Mouse (Mus musculus) stomach, embryonic 16.5 days (tissue): ENCODE data around the gene Zfp870. TPM values are rescaled to one million over a fixed set of nuclear protein-coding genes. Genes with fewer than 3 reads are reported as not detected.
A peak's percentile ranks its signal among the peaks of the same experiment; 100 is the strongest.

ENCODE experiments used
- ATAC-seq: fragments of 200-750 bp; cut with Nextera tagmentation; 2 replicates; pipeline ENCODE4 v1.8.0; 2017; ENCODE audit warnings: moderate number of reproducible peaks, moderate TSS enrichment; ENCODE audit not compliant: insufficient read depth, low FRiP score
- H3K27ac ChIP-seq: fragments of 300-500 bp; sonication (generic); 2 replicates; pipeline ENCODE4 v1.5.1; 2014; ENCODE audit warnings: low read length
- H3K27me3 ChIP-seq: fragments of 300-500 bp; sonication (generic); 2 replicates; pipeline ENCODE4 v1.6.1; 2014; ENCODE audit warnings: low read length, control low read depth, mixed read lengths; ENCODE audit not compliant: control insufficient read depth, insufficient read depth
- H3K36me3 ChIP-seq: fragments of 300-500 bp; sonication (generic); 2 replicates; pipeline ENCODE4 v1.6.1; 2014; ENCODE audit warnings: low read length; ENCODE audit not compliant: control insufficient read depth, insufficient read depth
- H3K4me1 ChIP-seq: fragments of 300-500 bp; sonication (generic); 2 replicates; pipeline ENCODE4 v1.6.1; 2014; ENCODE audit warnings: low read length, control low read depth, mixed read lengths; ENCODE audit not compliant: control insufficient read depth, insufficient read depth
- H3K4me2 ChIP-seq: fragments of 300-500 bp; sonication (generic); 2 replicates; pipeline ENCODE4 v1.6.1; 2014; ENCODE audit warnings: low read depth, low read length, mixed read lengths
- H3K4me3 ChIP-seq: fragments of 300-500 bp; sonication (generic); replicated peaks from 2 replicates; pipeline ENCODE4 v1.5.1; 2014; ENCODE audit warnings: mild to moderate bottlenecking, low read length
- H3K9ac ChIP-seq: fragments of 300-500 bp; sonication (generic); 2 replicates; pipeline ENCODE4 v1.6.1; 2014; ENCODE audit warnings: low read length
- H3K9me3 ChIP-seq: fragments of 300-500 bp; sonication (generic); replicated peaks from 2 replicates; pipeline ENCODE4 v1.6.1; 2016; ENCODE audit warnings: low read length, control low read depth; ENCODE audit not compliant: control insufficient read depth
- WGBS: fragments of 180-500 bp; shearing (Covaris S2); extraction: QIAGEN DNeasy Blood & Tissue Kit; methylation state at CpG from one replicate; pipeline ENCODE4 v1.1.7; 2014; 5-methylcytosine and 5-hydroxymethylcytosine counted together
- polyA plus RNA-seq: library from polyadenylated mRNA; unstranded; fragments of >200 nt; fragmentation: Nextera tagmentation; extraction: Ambion mirVana; gene quantifications from 2 replicates; pipeline ENCODE4 v1.2.1, GENCODE M21; 2015

The Zfp870 gene
- polyA plus RNA-seq, 1 experiment from 2014 or later = 5.8 TPM

- Histone ChIP-seq H3K36me3 (0 out of 2 replicates have a peak, but pooled peaks cover 3% of the 10 kb centered on the region), H3K4me2 (peak overlapping the region; percentile 92), H3K27me3 (no peaks in the 10 kb centered on the region), H3K4me1 (peaks cover 6% of the 10 kb centered on the region; the same call in 1 of the 2 replicates), H3K4me3 (peak overlapping the region; percentile 89), H3K27ac (no peak overlapping the region), H3K9ac (no peak overlapping the region), H3K9me3 (no peaks in the 10 kb centered on the region)
- ATAC-seq = no peak
- 29% methylated on average over 3 of the region's 3 CpGs for WGBS
These were observed 61.0 kb downstream of the Zfp870 start for GRCm38 (mm10) chr17:32830418-32830782.

DNA sequence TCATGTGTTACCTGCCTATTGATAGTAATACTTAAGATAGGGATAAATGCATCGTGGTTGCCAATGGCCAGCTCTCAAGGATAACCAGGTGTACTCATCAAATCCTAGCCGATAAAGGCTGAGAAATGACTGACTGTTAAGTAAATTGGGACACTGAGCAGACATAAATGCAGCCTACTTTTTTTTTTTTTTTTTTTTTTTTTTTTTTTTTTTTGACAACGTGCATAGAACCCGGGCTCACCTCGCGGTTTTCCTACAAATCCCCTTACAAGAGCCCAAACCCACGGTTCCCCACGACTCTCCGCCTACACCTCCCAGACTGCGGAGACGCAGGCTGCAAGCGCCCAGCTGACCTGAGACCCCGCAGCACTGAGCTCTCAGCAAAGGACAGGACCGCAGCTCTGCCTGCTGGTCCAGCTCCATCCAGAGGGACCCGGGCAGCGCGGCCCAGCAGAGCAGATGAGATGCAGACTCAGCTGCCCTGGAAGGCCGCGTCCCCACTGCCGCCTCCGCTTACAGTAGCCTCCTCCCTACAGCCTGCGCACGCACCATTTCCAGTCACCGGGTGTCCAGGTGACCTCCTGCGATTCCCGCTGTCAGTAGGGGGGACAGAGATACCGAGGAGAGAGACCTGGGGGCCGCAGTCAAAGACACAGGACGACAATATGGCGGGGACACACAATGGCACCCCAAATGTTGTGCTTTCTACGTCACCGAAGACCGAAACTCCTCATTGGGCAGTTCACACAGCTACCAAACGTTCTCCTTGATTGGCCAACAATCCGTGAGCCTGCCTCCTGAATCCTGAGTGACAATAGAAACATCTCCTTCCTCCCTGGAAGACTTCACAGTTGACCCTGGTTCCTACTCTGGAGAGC is 61.7 kb downstream of the Zfp870 start, which contains the start of gene Zfp799:
Zfp799 (minus strand) TSS at position 722 of the 878 bp plus-strand sequence.
- Histone ChIP-seq H3K36me3 (0 out of 2 replicates have a peak, but pooled peaks cover 3% of the 10 kb centered on the region), H3K4me3 (peak within 1 kb of the TSS; percentile 89), H3K9ac (peak within 1 kb of the TSS; percentile 95), H3K27ac (no peak within 1 kb of the TSS; the same call in 1 of the 2 replicates), H3K9me3 (no peaks in the 10 kb centered on the region), H3K4me1 (peaks cover 6% of the 10 kb centered on the region; the same call in 1 of the 2 replicates), H3K27me3 (no peaks in the 10 kb centered on the region), H3K4me2 (peak within 1 kb of the TSS; percentile 92)
- peak; percentile 97 for ATAC-seq
- WGBS = 2% methylated on average over 35 of the region's 35 CpGs

Other genes starting within 250 kb of the Zfp870 start
- 1.2 and 2.1 TPM in 2 replicates for gene Cyp4f40, start 232.7 kb downstream of the Zfp870 start, polyA plus RNA-seq
- gene Cyp4f15, start 206.0 kb downstream of the Zfp870 start, polyA plus RNA-seq = 0.41 and 1.0 TPM in 2 replicates
- 23.6 and 30.6 TPM in 2 replicates for gene Zfp871, start 103.4 kb downstream of the Zfp870 start, polyA plus RNA-seq
- 4.5 and 4.8 TPM in 2 replicates for gene Zfp811, start 81.7 kb downstream of the Zfp870 start, polyA plus RNA-seq
- gene Zfp799, start 61.4 kb downstream of the Zfp870 start, polyA plus RNA-seq = 7.9 and 9.4 TPM in 2 replicates
- gene Cyp4f14, start 25.7 kb upstream of the Zfp870 start, polyA plus RNA-seq = 0.41 and 1.0 TPM in 2 replicates
- gene Cyp4f13, start 55.8 kb upstream of the Zfp870 start, polyA plus RNA-seq = 18.3 and 20.4 TPM in 2 replicates
- 10.6 and 11.7 TPM in 2 replicates for gene Zfp472, start 74.2 kb upstream of the Zfp870 start, polyA plus RNA-seq
- gene Zfp952, start 101.5 kb upstream of the Zfp870 start, polyA plus RNA-seq = 11.1 and 11.8 TPM in 2 replicates
- 10.5 and 10.9 TPM in 2 replicates for gene Zfp763, start 141.8 kb upstream of the Zfp870 start, polyA plus RNA-seq
- not detected in 2 replicates for gene 4921501E09Rik, start 176.4 kb upstream of the Zfp870 start, polyA plus RNA-seq
- 6.9 and 7.9 TPM in 2 replicates for gene Zfp563, start 197.7 kb upstream of the Zfp870 start, polyA plus RNA-seq
- not detected in 2 replicates for gene Morc2b, start 248.0 kb upstream of the Zfp870 start, polyA plus RNA-seq